Mouse (Mus musculus) spleen, postnatal 4 days (tissue): ENCODE results near the gene Wfdc11.
"Not testable (repeated sequence)": the region's sequence is repeated elsewhere in the genome, so short reads cannot be mapped to it uniquely, and the experiment has no call there.

Experiments
- DNase-seq, 2 experiments: peaks; one replicate each; pipeline ENCODE4 v3.0.0; 2022; ENCODE audit warnings: low spot score in 2 of 2

Gene Wfdc11

DNA sequence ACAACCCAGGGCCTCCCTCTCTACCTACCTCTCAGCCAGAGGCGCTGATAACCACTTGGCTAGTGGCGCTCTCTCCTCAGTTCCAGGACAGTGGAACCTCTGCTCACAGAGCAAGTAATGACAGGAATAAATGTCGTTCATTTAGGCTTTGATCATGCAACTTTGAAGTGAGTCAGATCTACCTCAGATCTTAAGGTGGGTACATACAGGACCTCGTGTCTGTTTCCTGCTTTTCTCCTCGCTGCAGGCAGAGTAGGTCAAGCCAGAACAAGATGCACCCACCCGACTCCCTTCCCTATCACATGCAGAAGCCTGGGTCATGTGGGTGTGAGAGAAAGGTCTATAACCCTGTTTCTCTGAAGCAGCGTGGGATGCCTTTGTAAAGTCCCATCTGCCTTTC lies at the start of gene Wfdc11:
Wfdc11 (minus strand) TSS at position 101 of the 400 bp plus-strand sequence.
- DNase-seq, result no peak

DNA sequence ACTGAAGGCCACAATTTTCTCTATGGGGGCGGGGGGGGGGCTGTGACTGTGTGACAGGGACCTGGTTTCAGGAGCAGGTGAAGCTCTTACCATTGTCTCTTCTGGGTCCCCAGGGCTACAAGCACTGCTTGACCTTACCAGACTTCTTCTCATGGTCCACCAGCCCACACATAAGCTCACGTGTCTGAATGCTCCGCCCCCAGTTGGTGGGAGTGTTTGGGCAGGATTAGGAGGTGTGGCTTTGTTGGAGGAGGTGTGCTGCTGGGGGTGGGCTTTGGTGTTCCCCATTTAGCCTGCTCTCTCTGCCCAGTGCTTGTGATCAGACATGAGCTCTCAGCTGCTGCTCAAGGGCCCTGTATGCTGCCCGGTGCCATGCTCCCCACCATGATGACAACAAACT lies 49.4 kb upstream of the Wfdc11 start:
- DNase-seq, result no peak

DNA sequence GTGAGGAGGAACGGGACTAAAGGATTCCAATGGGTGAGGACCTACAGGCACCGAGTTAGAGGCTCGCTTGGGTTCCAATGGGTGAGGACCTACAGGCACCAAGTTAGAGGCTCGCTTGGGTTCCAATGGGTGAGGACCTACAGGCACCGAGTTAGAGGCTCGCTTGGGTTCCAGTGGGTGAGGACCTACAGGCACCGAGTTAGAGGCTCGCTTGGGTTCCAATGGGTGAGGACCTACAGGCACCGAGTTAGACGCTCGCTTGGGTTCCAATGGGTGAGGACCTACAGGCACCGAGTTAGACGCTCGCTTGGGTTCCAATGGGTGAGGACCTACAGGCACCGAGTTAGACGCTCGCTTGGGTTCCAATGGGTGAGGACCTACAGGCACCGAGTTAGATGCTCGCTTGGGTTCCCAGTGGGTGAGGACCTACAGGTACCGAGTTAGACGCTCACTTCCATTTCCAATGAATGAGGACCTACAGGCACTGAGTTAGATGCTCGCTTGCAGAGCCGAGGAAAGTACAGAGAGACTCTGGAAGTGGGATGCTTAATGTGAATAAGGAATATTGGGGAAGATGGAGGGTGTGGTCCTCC lies 42.4 kb upstream of the Wfdc11 start:
- DNase-seq, result not testable (repeated sequence)

DNA sequence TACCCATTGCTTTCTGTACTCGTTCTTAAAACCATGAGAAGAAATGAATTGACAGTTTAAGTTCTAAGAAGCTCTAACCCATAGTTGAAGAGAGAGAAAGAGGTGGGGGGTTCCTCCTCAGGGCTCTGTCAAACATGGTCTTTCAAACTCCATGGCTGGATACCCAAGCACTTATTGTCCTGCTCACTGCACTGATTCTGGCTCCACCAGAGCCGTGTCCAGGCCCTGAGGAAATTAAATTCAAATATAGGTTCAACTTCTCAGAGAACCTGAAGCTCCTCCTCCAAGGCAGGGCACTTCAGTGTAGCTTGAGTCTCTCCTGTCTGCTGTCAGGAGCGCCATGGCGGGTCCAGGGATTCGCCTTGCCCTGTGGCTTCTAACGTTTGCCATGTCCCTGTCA lies 41.1 kb upstream of the Wfdc11 start, which contains the start of gene Spint5:
Spint5 (plus strand) TSS at position 301 of the 400 bp plus-strand sequence.
- DNase-seq, result no peak

DNA sequence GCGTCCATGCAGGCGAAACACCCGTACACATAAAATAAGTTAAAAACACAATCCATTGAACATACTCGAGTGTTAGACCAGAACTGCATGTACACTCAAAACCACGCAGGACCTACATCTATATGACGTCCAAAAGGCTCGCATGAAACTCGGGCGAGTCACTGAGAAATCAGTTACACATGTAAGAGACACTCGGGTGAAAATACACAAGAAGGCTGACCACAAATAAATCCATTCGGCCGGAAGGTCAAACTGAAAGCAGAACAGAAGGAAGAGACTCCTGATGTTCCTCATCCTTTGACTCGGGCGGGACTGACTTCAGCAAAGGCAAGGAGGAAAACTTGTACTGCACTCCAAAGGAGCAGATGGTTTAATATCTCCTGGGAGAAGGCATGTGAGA lies 32.1 kb upstream of the Wfdc11 start:
- DNase-seq, result no peak

DNA sequence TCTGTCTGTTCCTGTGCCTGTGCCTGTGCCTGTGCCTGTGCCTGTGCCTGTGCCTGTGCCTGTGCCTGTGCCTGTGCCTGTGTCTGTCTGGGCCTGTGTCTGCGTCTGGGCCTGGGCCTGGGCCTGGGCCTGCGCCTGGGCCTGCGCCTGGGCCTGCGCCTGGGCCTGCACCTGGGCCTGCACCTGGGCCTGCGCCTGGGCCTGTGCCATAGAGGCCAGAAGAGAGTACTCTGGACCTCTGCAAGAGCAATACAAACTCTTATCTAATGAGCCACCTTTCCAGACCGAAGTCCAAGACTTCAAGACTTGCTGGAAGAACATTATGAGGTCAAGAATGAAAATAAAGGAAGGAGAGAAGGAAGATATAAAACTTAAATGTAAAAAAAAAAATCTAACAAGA lies 31.4 kb upstream of the Wfdc11 start:
- DNase-seq, result no peak

DNA sequence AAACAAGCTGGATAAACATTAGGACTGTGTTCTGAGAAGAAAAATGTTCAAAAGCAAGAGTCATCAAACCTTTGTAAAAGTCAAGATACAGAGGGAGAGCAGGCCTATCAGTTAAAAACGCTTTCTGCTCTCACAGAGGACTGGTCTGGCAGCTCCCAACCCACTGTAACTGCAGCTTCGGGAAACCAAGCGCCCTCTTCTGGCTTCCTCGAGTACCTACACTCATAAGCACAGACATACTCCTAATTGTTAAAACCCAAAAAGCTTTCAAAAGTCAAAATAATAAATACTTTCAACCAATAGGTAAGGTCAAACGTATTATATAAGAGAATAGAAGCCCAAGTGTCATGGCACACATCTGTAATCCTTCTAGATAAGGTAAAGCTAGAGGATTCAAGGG lies 30.3 kb upstream of the Wfdc11 start:
- DNase-seq, result no peak

DNA sequence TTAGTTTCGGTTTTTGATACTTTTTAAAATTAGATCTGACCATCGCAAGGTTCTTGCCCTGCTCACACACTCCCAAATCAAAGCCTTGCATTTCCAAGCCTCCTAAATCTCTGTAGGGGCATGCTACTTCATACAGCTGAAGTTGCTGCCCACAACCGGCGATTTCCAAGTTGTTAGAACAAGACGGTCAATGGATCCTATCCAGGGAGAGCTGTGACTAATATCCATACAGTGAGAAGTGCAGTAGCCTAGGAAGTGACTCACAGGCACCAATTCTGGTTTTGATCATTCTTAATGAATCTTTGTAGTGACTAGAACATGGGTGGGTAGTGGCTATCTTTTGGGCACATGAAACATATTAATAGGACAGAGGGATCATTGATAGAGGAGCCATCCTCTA lies 27.9 kb upstream of the Wfdc11 start:
- DNase-seq, result no peak

DNA sequence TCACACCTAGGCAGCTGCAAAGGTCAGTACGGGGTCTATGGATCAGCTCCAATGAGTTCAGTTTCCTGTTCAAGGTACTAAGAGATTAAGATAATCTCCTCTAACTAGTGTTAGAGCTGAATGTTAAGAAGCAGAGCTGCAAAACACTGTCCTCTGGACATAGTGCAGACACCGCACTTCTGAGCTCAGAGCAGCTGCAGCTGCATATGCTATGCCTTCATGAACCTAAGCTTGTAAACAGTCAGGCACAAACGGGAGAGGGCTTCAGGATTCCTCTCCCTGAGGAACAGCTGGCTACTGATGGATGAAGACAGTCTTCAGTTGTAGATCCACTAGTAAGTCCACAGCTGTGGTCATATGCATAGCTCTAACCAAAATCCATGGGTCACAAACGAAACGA lies 27.1 kb upstream of the Wfdc11 start:
- DNase-seq, result no peak

DNA sequence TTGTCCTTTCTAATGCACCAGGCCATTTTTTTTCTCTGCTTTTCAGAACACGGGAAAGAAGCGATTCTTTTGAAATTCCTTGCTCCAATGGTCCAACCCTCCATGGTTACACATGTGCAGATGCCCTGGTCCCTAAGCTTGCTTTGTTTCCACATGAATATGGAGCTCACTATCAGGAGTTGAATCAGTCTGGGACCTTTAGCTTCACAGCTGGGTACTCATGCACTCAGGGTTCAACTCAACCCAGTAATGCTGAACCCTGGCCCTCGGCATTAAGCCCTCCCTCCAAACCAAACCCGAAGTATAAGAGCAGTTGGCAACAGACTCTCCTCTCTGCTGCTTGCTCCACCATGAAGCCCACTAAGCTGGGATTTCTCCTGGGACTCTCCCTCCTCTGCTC lies 24.3 kb upstream of the Wfdc11 start, which contains the start of gene Spint4:
Spint4 (plus strand) TSS at position 301 of the 400 bp plus-strand sequence.
- DNase-seq, result no peak

DNA sequence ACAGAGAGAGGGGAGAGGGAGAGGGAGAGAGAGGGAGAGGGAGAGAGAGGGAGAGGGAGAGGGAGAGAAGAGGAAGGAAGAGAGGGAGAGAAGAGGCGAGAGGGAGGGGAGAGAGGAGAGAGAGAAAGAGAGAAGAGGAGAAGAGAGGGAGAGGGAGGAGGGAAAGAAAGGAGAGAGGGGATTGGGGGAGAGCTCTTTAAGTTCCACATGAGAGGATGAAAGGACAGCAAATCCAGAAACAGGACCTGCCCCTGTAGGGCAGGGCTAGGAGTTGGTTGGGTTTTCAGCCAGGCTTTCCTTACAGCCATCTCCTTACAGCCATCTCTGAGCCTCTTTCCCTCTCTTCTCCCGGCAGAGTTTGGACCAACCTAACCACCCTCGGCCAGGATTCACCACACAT lies 10.9 kb upstream of the Wfdc11 start, which contains the start of gene Wfdc13:
Wfdc13 (plus strand) TSS at position 301 of the 400 bp plus-strand sequence.
- no peak for DNase-seq

DNA sequence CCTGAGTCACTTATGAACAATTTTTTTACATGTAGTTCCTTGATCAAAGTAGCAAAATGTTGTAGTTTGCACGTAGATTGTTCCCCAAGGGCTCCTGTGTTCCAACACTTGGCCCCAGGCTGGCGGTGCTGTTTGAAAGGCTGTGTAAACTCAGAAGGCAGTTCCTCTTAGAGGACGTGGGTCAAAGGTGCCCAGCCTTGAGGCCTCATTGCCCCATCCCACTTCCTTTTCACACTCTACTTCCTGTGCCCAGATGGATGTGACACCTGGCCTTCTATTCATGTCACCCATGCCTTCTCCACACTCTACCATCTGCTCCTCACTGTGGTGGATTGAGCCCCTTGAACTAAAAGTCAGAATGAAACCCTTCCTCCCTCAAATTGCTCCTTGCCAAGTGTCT lies 6.0 kb upstream of the Wfdc11 start:
- DNase-seq, result peak; percentile 15 to 66

DNA sequence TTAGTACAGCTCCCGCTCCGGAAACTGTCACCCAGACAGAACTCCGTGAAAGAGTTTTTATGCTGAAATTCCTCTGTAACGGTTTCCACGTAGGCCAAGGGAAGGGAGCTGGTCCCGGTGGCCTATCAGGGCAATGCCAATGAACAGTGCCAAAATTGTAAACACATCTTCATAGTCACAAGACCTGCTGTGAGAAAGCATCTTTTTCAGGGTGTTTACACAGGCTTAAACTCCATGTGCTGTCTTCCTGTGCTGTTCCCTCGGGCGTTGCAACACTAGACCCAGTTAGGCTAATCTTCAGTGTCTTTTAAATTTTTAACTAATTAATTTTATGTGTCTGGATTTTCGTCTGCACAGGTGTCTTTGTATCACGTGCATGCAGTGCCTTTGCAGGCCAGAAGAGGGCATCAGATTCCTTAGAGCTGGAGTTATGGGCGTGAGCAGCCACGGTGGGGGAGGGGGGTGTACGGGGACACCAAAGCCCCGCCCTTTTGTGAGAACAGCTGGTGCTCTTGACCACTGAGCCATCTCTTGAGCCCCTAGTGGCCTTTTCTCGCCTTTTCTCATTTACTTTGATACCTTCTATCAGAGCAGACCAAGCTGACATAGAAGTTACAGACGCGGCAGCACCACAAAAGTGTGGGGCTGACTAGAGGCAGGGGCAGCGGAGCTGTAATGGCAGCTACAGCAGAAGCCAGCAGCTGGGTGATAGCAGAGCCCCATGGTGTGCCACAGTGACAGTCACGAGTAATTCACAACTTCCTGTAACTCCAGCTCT lies 5.2 kb upstream of the Wfdc11 start:
- DNase-seq, result peak; percentile 72 to 85

DNA sequence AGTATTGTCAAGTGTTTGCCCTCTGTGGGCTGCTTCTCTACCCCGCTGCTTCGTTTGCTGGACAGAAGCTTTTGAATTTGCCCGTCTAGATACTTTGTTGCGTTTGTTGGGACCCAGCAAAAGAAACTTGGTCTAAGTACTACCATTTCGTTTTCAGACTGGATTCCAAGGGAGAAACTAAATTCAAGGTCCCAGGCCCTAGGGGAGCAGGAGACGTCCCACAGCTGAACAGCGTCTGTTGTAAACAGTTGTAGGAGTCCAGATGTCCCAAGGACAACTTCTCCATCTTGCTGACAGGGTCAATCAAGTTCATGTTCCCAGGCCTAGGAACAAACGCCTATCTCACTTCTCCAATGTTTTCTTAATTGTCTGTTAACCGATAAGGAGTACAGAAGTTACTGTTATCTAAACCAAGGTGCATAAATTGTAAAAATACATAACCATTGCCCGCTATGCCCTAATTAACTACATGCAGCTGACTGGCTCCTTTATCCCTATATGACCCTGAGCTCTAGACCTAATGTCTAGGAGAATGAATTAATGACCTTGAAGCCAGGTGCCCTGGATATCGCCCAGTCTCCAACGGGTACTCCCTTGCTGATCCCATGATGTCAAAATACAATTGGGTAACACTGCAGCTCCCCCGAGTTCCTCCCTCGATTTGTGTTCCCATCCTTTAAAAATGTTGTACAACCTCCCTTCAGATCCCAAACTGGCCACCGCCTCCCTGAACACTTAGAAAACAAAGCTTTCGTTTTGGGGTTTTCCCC lies 3.2 kb upstream of the Wfdc11 start:
- DNase-seq, result no peak

DNA sequence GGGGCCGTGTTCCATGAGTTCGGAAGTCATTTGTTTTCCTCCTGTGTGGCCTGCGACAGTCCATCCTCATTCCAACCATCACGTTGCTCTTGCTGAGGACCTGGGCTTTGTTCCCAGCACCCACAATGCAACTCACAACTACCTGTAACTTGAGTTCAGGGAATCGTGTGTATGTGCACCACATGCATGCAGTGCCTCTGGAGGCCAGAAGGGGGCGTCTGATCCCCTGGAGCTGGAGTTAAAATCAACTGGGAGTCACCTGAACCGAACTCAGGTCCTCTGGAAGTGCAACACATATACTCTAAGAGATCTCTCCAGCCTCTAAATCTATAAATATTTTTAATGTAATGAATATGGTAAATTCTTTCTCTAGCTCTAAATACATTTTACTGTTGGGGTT lies 2.2 kb upstream of the Wfdc11 start:
- no peak for DNase-seq

DNA sequence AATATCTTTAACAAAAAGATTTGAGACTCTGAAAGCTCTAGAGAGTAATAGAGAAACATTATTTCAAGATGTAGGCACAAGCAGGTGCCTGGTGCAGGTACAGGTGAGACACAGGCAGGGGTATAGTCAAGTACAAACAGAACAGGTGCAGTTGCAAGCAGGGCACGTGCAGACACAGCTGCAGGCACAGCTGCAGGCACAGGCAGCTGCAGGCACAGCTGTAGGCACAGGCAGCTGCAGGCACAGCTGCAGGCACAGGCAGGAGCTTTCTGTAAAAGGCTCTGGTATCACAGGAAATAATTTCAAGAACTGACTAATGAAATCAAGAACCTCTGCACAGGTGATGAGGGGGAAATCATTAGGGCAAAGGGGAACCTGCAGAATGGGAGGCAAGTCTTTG lies 2.9 kb downstream of the Wfdc11 start:
- no peak for DNase-seq

DNA sequence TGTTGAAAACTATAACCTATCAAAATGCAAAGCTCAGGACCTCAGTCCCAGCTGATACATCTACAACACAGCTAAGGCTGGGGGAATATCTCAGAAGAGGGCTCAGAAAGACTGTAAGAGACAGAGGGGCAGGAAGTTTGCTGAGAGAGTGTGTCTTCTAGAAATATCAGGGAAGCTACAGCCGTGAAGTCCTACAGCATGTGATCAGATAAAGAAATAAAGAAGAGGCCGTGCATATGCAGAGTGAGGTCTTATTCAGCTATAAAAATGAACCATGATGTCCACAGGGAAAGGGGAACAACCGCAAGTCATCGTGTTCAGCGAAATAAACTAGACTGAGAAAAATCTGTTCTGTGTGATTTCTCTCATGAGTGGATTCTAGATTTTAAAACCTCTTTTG lies 3.6 kb downstream of the Wfdc11 start:
- DNase-seq, result no peak

DNA sequence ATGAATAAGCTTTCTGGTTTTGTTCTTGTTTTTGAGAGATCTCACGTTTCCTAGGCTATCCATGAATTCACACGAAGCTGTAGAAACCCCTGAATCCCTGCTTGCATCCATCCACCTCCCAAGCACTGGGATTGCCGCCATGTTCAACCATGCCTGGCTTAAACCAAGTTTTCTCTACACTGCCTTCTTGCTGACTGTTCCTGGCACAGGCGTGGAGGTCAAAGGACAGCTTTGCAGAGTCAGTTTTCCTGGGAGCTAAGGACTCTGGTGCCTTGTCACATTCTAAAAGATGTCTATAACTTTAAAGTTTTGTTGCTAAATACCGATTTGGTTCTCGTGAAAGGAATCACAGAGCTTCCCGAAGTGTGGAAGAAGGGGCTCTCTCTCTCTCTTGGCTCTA lies 9.0 kb downstream of the Wfdc11 start:
- DNase-seq, result no peak

DNA sequence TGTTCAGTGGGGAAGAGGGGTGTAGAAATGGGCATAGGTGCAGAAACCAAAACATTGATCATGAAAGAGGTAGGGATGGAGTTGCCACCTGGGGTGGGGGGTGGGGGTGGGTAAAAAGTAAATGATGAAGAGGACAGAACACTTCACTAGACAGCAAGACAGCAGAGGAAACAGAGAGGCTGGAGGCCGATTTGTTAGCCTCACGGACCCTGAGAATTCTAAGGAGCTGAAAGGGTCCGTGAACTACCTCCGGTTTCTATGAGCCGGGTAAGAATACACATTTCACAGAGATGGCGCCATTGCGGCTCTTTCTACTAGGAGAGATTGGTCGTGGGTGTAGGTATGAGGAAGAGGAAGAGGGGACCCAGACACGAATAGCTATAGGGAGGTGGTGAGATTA lies 17.4 kb downstream of the Wfdc11 start, which contains the start of gene Wfdc9:
Wfdc9 (minus strand) TSS at position 101 of the 400 bp plus-strand sequence.
- no peak for DNase-seq

DNA sequence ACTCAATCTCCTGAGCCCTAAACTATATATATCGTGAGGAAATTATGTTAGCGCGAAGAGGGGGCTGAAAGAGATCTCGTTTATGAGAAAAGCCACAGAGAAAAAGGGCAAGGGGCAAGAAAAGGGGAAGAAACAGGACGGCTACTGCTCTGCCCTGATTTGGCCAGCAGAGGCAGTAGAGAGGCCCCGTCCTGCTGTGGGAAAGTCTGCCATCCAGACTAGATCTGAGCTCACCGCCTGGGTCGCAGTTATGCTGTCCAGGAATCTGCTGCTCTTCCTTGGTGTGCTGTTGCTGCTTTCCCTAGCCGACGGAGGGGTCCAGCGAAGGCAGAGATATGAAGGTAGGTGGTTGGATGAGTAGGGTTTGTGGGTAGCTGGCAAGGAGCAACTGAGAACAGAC lies 18.0 kb downstream of the Wfdc11 start, which contains the start of gene Wfdc10:
Wfdc10 (plus strand) TSS at position 189 of the 400 bp plus-strand sequence.
- DNase-seq, result peak; percentile 49 to 82

DNA sequence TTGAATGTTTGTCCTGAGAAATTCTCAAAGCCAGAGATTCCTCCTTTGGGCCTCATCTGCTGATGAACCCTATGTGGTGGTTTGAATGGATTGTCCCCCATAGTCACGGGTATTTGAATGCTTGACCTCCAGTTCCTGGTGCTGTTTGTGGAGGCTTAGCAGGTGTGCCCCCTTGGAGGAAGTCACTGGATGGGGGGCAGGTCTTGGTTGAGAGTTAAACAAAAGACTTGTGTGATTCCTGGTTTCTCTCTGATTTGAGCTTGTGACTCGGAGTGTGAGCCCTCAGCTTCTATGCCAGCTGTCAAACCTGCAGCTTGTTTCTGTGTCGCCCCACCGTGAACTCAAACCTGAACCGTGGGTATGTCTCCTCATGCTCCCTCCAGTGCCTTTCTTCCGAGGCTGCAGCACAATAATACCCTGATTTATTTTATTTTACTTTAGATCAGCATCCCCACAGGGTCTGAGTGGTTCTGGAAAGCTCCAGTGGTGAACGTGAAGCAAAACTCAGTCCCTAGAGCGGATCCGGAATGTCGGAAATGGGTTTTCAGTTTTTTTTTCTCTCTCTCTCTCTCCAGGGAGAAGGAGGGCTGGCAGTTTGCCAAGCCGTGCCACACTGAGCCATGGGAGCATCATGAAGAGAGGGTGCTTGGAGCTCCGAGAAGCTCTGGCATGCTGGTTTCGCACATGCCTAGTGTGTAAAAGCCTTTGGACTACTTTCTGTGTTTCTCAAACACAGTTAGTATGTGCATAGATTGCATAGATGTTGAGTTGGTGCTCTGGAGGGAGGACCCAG lies 31.8 kb downstream of the Wfdc11 start:
- no peak for DNase-seq

DNA sequence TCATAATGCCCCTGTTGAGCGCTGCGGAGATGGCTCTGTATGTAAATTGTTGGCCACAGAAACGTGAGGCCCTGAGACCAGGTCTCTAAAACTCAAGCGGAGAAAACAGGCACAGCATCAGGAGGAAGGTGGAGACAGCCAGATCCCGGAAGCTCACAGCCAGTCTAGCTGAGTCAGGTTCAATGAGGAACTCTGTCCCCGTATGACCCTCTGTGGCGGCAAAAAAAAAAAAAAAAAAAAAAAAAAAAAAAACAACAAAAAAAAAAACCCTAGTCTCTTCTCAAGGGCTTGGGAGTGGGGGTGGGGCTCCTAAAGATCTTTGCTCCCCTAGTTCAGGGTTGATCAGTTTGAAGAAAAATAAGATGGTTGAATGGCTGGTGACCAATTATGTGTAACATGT lies 32.8 kb downstream of the Wfdc11 start:
- DNase-seq, result no peak
